Mouse (Mus musculus) stomach, embryonic 16.5 days (tissue): ENCODE measurements around the gene Plekha5. TPM values are rescaled to one million over a fixed set of nuclear protein-coding genes. Genes with fewer than 3 reads are reported as not detected.
A peak's percentile ranks its signal among the peaks of the same experiment; 100 is the strongest.
"Not testable (repeated sequence)": the region's sequence is repeated elsewhere in the genome, so short reads cannot be mapped to it uniquely, and the experiment has no call there.

ENCODE experiments used
- ATAC-seq: fragments of 200-750 bp; cut with Nextera tagmentation; 2 replicates; pipeline ENCODE4 v1.8.0; 2017; ENCODE audit warnings: moderate number of reproducible peaks, moderate TSS enrichment; ENCODE audit not compliant: insufficient read depth, low FRiP score
- H3K27ac ChIP-seq: fragments of 300-500 bp; sonication (generic); 2 replicates; pipeline ENCODE4 v1.5.1; 2014; ENCODE audit warnings: low read length
- H3K27me3 ChIP-seq: fragments of 300-500 bp; sonication (generic); 2 replicates; pipeline ENCODE4 v1.6.1; 2014; ENCODE audit warnings: low read length, control low read depth, mixed read lengths; ENCODE audit not compliant: control insufficient read depth, insufficient read depth
- H3K36me3 ChIP-seq: fragments of 300-500 bp; sonication (generic); 2 replicates; pipeline ENCODE4 v1.6.1; 2014; ENCODE audit warnings: low read length; ENCODE audit not compliant: control insufficient read depth, insufficient read depth
- H3K4me1 ChIP-seq: fragments of 300-500 bp; sonication (generic); 2 replicates; pipeline ENCODE4 v1.6.1; 2014; ENCODE audit warnings: low read length, control low read depth, mixed read lengths; ENCODE audit not compliant: control insufficient read depth, insufficient read depth
- H3K4me2 ChIP-seq: fragments of 300-500 bp; sonication (generic); 2 replicates; pipeline ENCODE4 v1.6.1; 2014; ENCODE audit warnings: low read depth, low read length, mixed read lengths
- H3K4me3 ChIP-seq: fragments of 300-500 bp; sonication (generic); replicated peaks from 2 replicates; pipeline ENCODE4 v1.5.1; 2014; ENCODE audit warnings: mild to moderate bottlenecking, low read length
- H3K9ac ChIP-seq: fragments of 300-500 bp; sonication (generic); 2 replicates; pipeline ENCODE4 v1.6.1; 2014; ENCODE audit warnings: low read length
- H3K9me3 ChIP-seq: fragments of 300-500 bp; sonication (generic); replicated peaks from 2 replicates; pipeline ENCODE4 v1.6.1; 2016; ENCODE audit warnings: low read length, control low read depth; ENCODE audit not compliant: control insufficient read depth
- WGBS: fragments of 180-500 bp; shearing (Covaris S2); extraction: QIAGEN DNeasy Blood & Tissue Kit; methylation state at CpG from one replicate; pipeline ENCODE4 v1.1.7; 2014; 5-methylcytosine and 5-hydroxymethylcytosine counted together
- polyA plus RNA-seq: library from polyadenylated mRNA; unstranded; fragments of >200 nt; fragmentation: Nextera tagmentation; extraction: Ambion mirVana; gene quantifications from 2 replicates; pipeline ENCODE4 v1.2.1, GENCODE M21; 2015

Gene Plekha5
- polyA plus RNA-seq, 1 experiment from 2014 or later, result 35.0 TPM

DNA sequence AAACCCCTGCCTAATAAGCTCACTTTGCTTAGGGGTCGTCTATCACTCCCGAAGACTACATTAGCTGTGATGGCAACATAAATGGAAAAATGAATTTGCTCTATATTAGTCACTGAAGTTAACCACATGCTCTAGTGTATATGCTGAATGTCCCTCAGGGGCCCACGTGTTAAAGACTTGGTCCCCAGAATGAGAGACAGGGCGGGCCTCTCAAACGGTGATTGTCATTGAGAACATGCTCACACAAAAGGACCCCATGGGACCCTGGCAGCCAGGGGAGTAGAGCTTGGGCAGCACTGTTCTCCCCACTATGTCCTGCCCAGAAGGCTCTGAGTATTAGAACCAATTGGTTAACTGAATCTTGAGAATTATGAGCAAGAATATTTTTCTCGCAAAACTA is 97.1 kb downstream of the Plekha5 start:
- Histone ChIP-seq H3K9me3 (no peaks in the 10 kb centered on the region), H3K4me1 (peaks cover 18% of the 10 kb centered on the region), H3K4me2 (no peak overlapping the region), H3K27me3 (no peaks in the 10 kb centered on the region), H3K9ac (no peak overlapping the region), H3K27ac (no peak overlapping the region), H3K4me3 (no peak overlapping the region), H3K36me3 (no peaks in the 10 kb centered on the region)
- 70% methylated on average over 6 of the region's 6 CpGs for WGBS
- no peak for ATAC-seq

DNA sequence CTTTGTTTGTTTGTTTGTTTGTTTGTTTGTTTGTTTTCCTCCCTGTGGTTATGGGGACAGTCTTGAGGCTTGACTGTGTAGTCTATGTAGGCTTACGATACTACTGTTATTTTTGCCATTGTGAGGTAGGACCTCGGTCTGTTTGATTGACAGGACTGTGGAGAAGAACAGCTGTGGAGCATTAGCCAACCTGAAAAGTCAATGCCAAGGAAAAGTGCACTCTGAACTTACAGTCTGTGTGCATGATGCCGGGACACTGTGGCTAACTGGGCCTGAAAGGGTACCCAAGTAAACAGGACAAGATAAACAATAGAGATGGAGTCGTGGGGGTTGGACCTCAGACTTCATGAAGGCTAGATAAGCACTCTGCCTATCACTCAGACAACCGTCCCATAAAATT is 98.0 kb downstream of the Plekha5 start:
- H3K9me3 ChIP-seq, result no peaks in the 10 kb centered on the region
- no peak overlapping the region for H3K4me3 ChIP-seq
- H3K4me2 ChIP-seq, result no peak overlapping the region
- ATAC-seq, result no peak
- no peak overlapping the region for H3K27ac ChIP-seq
- H3K9ac ChIP-seq, result no peak overlapping the region
- WGBS, result 58% methylated on average over 5 of the region's 5 CpGs
- H3K36me3 ChIP-seq, result no peaks in the 10 kb centered on the region
- no peaks in the 10 kb centered on the region for H3K27me3 ChIP-seq
- peaks cover 18% of the 10 kb centered on the region for H3K4me1 ChIP-seq

DNA sequence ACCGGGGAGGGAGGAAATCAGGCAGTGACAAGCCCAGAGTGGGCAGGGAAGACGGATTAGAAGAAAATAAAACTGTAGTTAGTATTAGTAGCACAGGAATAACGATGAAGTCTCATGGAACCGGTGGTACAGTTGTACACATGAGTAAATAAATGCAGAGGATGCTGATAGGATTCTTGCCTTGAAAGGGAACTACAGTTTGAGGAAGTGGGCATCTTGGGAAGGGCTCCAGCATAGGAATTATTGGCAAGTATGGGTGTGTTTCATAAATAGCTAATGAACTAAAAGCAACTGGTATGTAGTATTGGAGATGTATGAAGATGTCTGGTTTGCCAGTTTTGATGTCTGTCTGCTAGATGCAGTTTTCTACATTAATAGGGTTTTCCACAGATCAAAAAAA is 99.7 kb downstream of the Plekha5 start:
- H3K36me3 ChIP-seq, result no peaks in the 10 kb centered on the region
- ATAC-seq, result no peak
- no peaks in the 10 kb centered on the region for H3K27me3 ChIP-seq
- H3K27ac ChIP-seq, result no peak overlapping the region
- no peak overlapping the region for H3K9ac ChIP-seq
- H3K4me1 ChIP-seq, result peaks cover 18% of the 10 kb centered on the region
- H3K9me3 ChIP-seq, result no peaks in the 10 kb centered on the region
- 63% methylated on average over 4 of the region's 4 CpGs for WGBS
- H3K4me2 ChIP-seq, result no peak overlapping the region
- no peak overlapping the region for H3K4me3 ChIP-seq

DNA sequence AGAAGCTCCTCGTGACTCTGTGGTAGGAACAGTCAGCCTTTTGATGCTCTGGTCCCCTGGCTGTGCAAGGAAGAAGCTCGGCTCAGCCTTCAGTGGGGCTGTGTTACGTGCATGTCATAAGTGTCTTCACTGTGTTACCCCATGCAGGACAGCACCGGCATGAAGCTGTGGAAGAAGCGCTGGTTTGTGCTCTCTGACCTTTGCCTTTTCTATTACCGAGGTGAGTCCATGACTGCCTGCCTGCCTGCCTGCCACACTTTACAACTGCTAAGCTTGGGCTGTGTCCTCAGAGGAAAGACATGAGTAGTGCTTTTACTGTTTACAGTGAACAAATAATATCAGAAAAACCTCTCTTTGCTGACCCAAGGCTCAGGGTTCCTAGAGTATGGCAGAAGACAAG is 104.6 kb downstream of the Plekha5 start:
- Histone ChIP-seq H3K9me3 (no peaks in the 10 kb centered on the region), H3K27ac (no peak overlapping the region), H3K9ac (no peak overlapping the region), H3K4me3 (no peak overlapping the region), H3K4me2 (no peak overlapping the region), H3K27me3 (no peaks in the 10 kb centered on the region), H3K36me3 (no peaks in the 10 kb centered on the region; the same call in 1 of the 2 replicates), H3K4me1 (no peaks in the 10 kb centered on the region)
- 89% methylated on average over 6 of the region's 6 CpGs for WGBS
- no peak for ATAC-seq

DNA sequence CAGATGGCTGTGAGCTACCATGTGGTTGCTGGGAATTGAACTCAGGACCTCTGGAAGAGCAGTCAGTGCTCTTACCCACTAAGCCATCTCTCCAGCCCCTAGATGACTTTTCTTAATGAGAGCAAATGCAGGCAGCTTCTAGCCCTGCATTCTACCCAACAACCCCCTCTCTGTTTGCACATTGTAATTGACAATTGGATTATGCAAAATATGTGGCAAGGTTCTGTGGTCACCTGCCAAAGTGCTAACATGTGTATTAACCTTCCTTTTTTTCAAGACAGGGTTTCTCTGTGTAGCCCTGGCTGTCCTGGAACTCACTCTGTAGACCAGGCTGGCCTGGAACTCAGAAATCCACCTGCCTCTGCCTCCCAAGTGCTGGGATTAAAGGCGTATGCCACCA is 109.0 kb downstream of the Plekha5 start:
- not testable (repeated sequence) for H3K4me1 ChIP-seq, ATAC-seq, H3K9me3 ChIP-seq, H3K27ac ChIP-seq, H3K36me3 ChIP-seq, H3K27me3 ChIP-seq, H3K4me2 ChIP-seq, H3K4me3 ChIP-seq, H3K9ac ChIP-seq
- WGBS, result 96% methylated on average over 1 of the region's 1 CpGs

DNA sequence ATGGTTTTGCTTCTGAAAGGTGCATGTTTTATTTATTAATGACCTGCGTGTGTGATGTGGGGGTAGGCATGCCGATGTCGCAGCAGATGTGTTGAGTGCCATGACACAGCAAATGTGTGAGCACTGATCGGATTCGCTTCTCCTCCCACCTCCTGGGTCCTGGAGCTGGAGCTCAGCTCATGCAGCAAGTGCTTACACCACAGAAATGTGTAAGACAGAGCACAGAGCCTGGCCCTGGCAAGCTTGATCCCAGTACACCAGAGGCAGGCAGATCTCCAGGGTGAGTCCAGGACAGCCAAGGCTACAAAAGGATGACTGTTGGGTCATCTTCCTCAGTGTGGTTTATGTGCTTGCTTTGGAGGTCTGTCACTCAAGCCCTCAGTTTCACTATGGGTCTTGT is 109.8 kb downstream of the Plekha5 start:
- 94% methylated on average over 5 of the region's 5 CpGs for WGBS
- Histone ChIP-seq H3K9me3 (no peaks in the 10 kb centered on the region), H3K9ac (no peak overlapping the region), H3K4me1 (no peaks in the 10 kb centered on the region), H3K4me3 (no peak overlapping the region), H3K27ac (no peak overlapping the region), H3K27me3 (no peaks in the 10 kb centered on the region), H3K4me2 (no peak overlapping the region), H3K36me3 (peaks cover 8% of the 10 kb centered on the region; the same call in 1 of the 2 replicates)
- no peak for ATAC-seq

DNA sequence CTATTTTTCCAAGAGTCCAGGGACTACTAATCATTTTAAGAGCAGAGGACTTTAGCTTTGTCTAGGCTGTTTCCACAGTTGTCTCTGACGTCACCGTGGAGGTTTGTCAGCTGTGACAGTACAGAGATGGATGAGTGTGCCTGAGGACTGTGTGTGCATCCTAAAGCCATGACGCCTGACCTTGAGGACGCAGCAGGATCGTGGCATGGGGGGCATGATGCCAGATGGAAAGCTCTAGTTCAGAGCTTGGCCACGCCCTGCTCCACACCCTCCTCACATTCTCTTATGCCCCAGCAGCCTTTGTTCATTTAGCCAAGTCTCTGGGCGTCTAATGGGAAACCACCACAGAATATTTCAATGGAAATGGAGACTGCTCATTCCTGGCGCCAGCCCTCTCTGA is 111.7 kb downstream of the Plekha5 start:
- peaks cover 21% of the 10 kb centered on the region; the same call in 1 of the 2 replicates for H3K36me3 ChIP-seq
- H3K9ac ChIP-seq, result no peak overlapping the region
- no peaks in the 10 kb centered on the region for H3K4me1 ChIP-seq
- H3K4me2 ChIP-seq, result no peak overlapping the region
- H3K27me3 ChIP-seq, result no peaks in the 10 kb centered on the region
- 64% methylated on average over 8 of the region's 8 CpGs for WGBS
- no peak overlapping the region for H3K27ac ChIP-seq
- no peaks in the 10 kb centered on the region for H3K9me3 ChIP-seq
- peak; percentile 37; the same call in 1 of the 2 replicates for ATAC-seq
- no peak overlapping the region for H3K4me3 ChIP-seq

DNA sequence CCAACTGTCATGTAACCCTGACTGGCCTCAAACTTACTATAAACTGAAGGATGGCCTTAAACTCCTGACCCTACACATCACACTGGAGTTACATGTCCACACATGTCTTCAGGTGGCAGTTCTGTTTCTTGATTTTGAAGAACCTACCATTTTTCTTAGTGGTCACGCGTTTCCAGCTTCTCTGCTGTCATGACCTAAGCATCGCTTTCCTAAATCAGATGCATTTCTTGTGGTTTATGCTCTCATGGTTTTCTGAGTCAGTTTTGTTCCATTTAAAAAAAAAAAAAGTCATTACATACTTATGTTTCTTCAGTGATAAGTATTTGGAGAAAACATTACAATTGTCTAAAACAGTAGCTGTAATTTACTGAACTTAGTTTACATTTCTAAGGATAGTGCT is 118.1 kb downstream of the Plekha5 start:
- peaks cover 8% of the 10 kb centered on the region; the same call in 1 of the 2 replicates for H3K4me1 ChIP-seq
- peaks cover 30% of the 10 kb centered on the region for H3K36me3 ChIP-seq
- no peak overlapping the region for H3K4me2 ChIP-seq
- no peaks in the 10 kb centered on the region for H3K27me3 ChIP-seq
- WGBS, result 93% methylated on average over 3 of the region's 3 CpGs
- no peak overlapping the region for H3K27ac ChIP-seq
- H3K9me3 ChIP-seq, result no peaks in the 10 kb centered on the region
- ATAC-seq, result no peak
- no peak overlapping the region for H3K9ac ChIP-seq
- H3K4me3 ChIP-seq, result no peak overlapping the region

DNA sequence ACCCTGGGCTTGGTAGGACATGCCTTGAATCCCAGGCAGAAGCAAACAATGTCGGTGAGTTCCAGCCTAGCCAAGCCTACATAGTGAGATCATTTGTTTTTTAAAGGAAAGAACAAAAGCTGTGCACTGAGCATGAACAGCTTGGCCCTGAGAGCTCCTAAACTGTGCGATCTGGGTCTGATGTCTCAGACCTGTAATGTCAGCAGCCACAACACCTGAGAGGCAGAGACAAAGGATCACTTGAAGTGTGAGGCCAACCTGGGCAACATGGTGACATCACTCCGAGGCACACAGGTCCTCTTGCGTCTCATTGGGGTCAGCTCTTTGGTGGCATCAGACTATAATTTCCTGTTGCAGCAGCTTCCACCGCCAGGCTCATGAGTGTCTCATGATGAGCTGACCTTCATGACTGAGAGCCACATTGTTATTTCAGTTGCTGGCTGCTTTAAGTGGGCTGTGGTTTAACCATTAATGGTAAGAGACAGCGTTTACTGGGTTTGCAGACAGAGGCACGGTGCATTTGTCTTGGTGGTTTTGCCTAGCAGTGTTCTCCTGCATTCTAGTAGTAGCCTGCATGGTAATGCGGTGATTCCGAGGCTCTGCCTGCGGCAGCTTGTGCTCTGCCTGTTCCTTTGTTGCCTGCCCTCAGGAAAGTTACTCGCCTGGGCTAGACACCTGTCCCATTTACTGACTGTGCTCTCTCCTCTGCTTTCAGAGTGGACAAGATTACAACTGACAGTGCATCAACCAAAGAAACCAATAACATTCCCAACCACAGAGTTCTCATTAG is 119.3 kb downstream of the Plekha5 start:
- no peaks in the 10 kb centered on the region for H3K27me3 ChIP-seq
- H3K9ac ChIP-seq, result no peak overlapping the region
- H3K4me3 ChIP-seq, result no peak overlapping the region
- no peak overlapping the region for H3K4me2 ChIP-seq
- no peak overlapping the region for H3K27ac ChIP-seq
- 86% methylated on average over 11 of the region's 11 CpGs for WGBS
- peaks cover 20% of the 10 kb centered on the region for H3K4me1 ChIP-seq
- peaks cover 30% of the 10 kb centered on the region for H3K36me3 ChIP-seq
- no peaks in the 10 kb centered on the region for H3K9me3 ChIP-seq
- ATAC-seq, result no peak
